Mouse (Mus musculus): ENCODE results near the gene Aak1.
"Not testable (repeated sequence)": the region's sequence is repeated elsewhere in the genome, so short reads cannot be mapped to it uniquely, and the experiment has no call there.

Gene Aak1

GRCm38 (mm10) chr6:86839089-86839488 is 10.2 kb upstream of the Aak1 start:
- DNase-seq (ENCODE audit: extremely low read depth, low read depth, low spot score), result no peak

GRCm38 (mm10) chr6:86841949-86842348 is 7.4 kb upstream of the Aak1 start:
- no peak for DNase-seq (ENCODE audit: extremely low read depth, low read depth, low spot score)

GRCm38 (mm10) chr6:86843636-86844035 is 5.7 kb upstream of the Aak1 start:
- no peak for DNase-seq (ENCODE audit: extremely low read depth, low read depth, low spot score)

GRCm38 (mm10) chr6:86846467-86846866 is 2.9 kb upstream of the Aak1 start:
- DNase-seq (ENCODE audit: extremely low read depth, low read depth, low spot score), result no peak

GRCm38 (mm10) chr6:86847816-86848215 is 1.5 kb upstream of the Aak1 start:
- DNase-seq (ENCODE audit: extremely low read depth, low read depth, low spot score), result no peak

- DNase-seq (ENCODE audit: extremely low read depth, low read depth, low spot score), result no peak
Measured at GRCm38 (mm10) chr6:86848580-86848914, 770 bp upstream of the Aak1 start.

GRCm38 (mm10) chr6:86849692-86850445 is 552 bp downstream of the Aak1 start:
- DNase-seq (ENCODE audit: extremely low read depth, low read depth, low spot score), result no peak

GRCm38 (mm10) chr6:86850588-86850987 is 1.3 kb downstream of the Aak1 start:
- DNase-seq (ENCODE audit: extremely low read depth, low read depth, low spot score), result no peak

GRCm38 (mm10) chr6:86851561-86851960 is 2.2 kb downstream of the Aak1 start:
- DNase-seq (ENCODE audit: extremely low read depth, low read depth, low spot score), result no peak

- no peak for DNase-seq (ENCODE audit: extremely low read depth, low read depth, low spot score)
Measured at GRCm38 (mm10) chr6:86853928-86854327, 4.6 kb downstream of the Aak1 start.

- DNase-seq (ENCODE audit: extremely low read depth, low read depth, low spot score), result no peak
Measured at GRCm38 (mm10) chr6:86854941-86855340, 5.6 kb downstream of the Aak1 start.

GRCm38 (mm10) chr6:86858606-86859005 is 9.3 kb downstream of the Aak1 start:
- DNase-seq (ENCODE audit: extremely low read depth, low read depth, low spot score), result no peak

- DNase-seq (ENCODE audit: extremely low read depth, low read depth, low spot score), result no peak
Measured at GRCm38 (mm10) chr6:86860732-86861463, 11.6 kb downstream of the Aak1 start.

GRCm38 (mm10) chr6:86864358-86864757 is 15.0 kb downstream of the Aak1 start:
- DNase-seq (ENCODE audit: extremely low read depth, low read depth, low spot score), result no peak

- no peak for DNase-seq (ENCODE audit: extremely low read depth, low read depth, low spot score)
Measured at GRCm38 (mm10) chr6:86870335-86870734, 21.0 kb downstream of the Aak1 start.

- DNase-seq (ENCODE audit: extremely low read depth, low read depth, low spot score), result no peak
Measured at GRCm38 (mm10) chr6:86871783-86872182, 22.5 kb downstream of the Aak1 start.

- no peak for DNase-seq (ENCODE audit: extremely low read depth, low read depth, low spot score)
Measured at GRCm38 (mm10) chr6:86874711-86875375, 25.5 kb downstream of the Aak1 start.

GRCm38 (mm10) chr6:86876451-86876850 is 27.1 kb downstream of the Aak1 start:
- DNase-seq (ENCODE audit: extremely low read depth, low read depth, low spot score), result no peak

GRCm38 (mm10) chr6:86878656-86879055 is 29.3 kb downstream of the Aak1 start:
- DNase-seq (ENCODE audit: extremely low read depth, low read depth, low spot score), result not testable (repeated sequence)

- DNase-seq (ENCODE audit: extremely low read depth, low read depth, low spot score), result no peak
Measured at GRCm38 (mm10) chr6:86879314-86879713, 30.0 kb downstream of the Aak1 start.

GRCm38 (mm10) chr6:86884230-86884629 is 34.9 kb downstream of the Aak1 start:
- DNase-seq (ENCODE audit: extremely low read depth, low read depth, low spot score), result no peak

- no peak for DNase-seq (ENCODE audit: extremely low read depth, low read depth, low spot score)
Measured at GRCm38 (mm10) chr6:86884746-86885145, 35.4 kb downstream of the Aak1 start.
